Mouse (Mus musculus): ENCODE results near the gene Bhlha15.
A peak's percentile ranks its signal among the peaks of the same experiment; 100 is the strongest.

Bhlha15 gene

DNA sequence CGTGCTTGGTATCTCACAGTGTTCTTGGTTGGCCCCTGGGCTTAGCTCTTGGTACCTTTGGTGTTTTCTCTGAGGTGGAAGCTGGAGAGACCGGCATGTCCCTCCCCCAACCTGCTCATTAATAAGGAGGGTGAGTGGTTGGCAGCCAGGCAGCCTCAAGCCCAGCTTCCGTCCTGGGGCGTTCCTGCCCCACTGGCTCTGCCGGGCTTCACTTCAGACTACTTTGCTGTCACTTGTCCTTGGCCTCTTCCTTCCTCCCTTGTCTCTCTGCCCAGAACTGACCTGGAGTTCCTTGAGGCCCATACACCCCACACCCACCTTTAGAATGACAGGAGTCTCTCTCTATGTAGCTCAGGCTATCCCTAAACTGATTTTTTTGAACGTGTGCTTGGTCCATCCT lies 2.6 kb downstream of the Bhlha15 start:
- DNase-seq = no peak

DNA sequence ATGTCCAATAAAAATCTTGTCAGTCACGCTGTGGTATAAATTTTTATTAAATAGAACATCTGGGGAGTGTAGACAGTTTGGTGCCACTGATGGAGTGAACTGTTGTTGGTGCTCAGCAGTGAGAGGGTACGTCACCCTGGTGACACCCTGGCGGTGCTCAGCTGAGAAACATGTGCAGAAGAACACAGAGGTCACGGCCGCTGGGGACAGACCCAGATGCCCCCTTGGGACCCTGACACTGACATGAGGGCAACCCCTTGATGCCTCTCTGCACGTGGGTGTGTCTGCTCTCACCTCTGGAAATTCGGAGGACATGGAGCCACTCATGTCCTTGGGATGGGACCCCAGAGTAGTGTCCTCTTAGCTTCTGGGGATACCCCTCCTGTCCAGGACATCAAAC lies 4.3 kb downstream of the Bhlha15 start:
- no peak for DNase-seq

DNA sequence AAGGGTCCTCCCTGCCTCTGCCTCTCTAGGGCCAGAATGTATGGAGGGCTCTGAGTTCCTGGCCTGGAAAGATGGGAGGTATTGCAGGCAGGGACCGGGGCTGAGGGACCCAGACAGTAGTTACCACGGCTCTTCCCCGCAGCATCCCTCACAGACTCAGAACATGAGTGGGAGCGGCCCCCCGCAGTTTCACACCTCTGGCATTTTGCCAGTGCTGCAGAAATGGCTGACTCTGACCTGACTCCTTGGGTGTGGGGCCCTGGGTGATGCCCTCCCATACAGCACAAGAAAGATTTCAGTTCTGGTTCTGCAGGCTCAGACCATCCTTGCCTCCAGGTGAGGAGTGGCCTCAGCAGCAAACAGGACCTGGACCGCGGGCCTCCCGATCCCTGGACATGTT lies 5.5 kb downstream of the Bhlha15 start:
- no peak for DNase-seq

DNA sequence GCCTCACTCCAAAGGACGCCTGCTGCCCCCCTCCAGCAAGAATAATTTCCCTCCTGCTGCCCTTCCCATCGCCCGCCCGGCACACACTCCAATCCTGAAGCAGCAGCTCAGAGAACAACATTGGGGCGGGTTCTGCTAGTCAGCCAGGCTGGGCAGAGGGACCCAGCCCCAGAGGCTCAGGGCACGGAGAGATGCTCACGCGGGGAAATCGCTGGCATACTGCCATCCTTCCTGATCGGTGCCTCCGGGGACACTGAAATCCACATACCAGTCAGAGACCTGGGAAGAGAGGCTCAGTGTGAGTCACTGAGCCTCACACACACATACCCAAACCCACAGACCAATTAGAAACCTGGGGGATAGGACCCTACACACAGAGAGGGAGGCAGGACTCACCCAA lies 10.5 kb downstream of the Bhlha15 start:
- DNase-seq = no peak

DNA sequence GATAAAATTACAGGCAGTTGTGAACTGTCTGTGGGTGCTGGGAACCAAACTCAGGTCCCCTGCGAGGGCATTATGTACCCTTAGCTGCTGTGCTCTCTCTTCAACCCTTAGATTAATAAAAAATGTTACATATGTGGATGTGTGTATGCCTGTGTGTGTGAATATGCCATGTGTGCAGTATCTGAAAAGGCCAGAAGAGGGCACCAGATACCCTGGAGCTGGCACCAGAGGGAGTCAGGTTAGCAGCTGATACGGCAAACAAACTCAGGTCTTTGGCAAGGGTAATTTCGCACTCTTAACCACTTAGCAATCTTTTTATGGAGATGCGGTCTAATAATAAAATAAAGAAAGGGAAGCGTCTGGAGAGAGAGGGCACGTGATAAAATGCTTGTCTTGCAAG lies 12.3 kb downstream of the Bhlha15 start:
- DNase-seq = no peak

DNA sequence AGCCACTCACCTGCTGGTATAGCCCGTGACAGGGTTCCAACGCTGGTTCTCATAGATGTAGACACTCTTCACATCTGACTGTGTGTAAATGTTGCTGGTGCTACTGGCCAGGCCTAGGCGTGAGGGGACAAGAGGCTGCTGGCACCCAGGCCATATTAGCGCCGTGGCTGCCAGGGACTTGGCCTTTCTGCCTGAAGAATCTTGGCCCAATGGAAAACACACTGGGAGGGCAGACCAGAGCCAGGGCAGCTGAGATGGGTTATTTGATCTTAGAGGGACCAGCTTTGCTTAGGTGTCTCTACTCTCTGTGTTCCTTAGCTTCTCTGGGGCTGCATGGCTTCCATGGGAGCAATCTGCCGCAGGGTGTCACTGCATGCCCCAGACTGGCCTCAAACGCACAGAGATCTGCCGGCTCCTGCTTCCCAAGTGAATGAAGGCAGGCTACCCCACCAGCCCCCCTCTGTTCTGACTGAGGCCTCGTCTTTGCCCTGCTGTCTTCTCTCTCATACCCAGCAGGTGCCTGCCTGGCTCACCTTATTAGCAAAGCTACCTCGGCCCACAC lies 13.4 kb downstream of the Bhlha15 start:
- DNase-seq = no peak

DNA sequence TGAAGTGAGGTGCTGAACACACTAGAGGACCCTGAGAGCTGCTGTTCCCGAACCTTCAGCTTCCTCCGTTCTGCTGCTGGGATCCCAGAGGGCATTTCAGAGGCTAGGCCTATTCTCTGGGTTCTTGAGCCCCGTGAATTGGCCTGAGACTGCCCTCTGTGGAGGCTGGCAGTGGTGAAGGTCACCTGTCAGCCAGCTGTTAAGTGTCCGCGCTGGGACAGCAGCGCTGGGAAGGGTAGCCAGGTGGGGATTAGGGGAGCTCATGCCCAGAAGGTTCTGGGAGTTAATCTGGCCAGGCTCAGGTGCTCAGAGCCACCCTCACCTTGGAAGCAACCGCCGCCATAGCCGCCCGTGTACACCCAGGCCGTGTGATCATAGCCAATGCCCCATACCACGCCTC lies 14.2 kb downstream of the Bhlha15 start:
- no peak for DNase-seq

DNA sequence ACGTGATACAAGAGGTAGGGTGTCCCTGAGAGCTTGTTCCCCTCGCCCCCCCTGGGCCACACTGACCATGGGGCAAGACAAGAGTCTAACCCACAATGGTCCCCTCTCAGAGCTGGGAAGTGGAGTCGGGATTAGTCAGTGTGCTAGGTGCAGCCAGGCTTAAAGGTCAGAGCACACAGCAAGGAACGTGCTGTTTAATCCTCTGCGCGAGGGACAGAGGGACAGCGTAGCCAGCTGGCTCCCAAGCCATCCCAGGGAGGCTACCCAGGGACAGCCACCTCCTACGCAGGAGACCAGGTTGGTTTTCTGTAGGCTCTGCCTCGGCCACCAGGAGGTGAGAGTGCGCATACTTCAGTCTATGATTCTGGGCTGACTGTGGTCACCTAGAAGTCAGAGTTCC lies 14.8 kb downstream of the Bhlha15 start:
- peak; percentile 65 for DNase-seq

DNA sequence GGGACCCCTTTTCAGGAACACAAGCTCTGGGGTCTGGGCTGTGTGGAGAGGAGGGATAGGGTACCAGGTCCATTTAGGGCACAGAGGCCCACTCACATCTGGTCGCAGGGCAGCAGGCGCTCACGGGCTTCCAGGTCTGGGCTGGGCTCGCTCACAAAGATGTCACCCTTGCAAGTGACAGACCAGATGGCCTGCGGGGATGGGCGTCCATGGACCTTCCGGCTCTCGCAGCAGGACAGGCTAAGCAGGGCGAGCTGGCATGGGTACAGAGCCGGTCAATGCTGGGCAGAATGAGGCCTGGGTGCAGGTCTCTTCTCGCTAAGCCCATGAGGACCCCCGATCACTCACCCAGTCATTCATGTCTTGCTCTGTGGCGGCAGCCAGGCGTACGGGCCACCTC lies 16.0 kb downstream of the Bhlha15 start:
- DNase-seq = peak; percentile 71

DNA sequence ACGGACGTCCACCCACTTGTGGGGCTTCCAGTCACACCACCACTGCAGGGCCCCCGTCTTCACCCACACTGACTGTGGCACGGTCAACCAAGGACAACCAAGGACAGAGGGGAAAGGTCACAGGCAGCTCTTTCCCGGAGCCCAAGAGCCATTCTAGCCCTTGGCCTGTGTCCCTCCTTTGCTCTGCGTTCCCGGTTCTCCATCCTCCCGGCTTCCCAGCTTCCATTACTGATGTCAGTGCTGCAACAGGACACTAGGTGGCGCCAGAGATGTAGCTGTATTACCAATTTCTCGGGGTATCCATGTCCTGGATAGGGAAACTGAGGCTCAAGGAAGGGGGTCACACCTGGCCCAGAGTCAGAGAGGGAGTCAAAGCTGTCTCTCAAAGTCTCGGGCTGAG lies 17.4 kb downstream of the Bhlha15 start:
- no peak for DNase-seq

DNA sequence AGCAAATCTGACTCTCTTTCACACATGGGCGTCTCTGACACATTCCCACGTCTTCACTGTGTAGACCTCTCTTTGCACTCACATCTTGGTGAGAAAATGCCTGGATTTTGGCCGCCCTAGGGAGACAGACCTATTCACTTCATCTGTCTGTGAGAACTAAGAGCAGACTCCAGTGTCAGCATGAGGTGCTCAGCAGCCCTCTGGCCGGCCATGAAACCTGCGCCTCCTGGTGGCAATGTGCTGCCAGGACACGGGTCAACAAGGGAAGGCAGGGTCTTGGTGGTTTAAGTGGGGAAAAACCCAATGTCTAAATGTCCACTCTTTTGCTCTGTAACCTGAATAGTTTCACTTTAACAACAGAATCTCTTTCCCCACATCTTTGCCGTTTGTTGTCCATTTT lies 24.4 kb downstream of the Bhlha15 start:
- peak; percentile 64 for DNase-seq

DNA sequence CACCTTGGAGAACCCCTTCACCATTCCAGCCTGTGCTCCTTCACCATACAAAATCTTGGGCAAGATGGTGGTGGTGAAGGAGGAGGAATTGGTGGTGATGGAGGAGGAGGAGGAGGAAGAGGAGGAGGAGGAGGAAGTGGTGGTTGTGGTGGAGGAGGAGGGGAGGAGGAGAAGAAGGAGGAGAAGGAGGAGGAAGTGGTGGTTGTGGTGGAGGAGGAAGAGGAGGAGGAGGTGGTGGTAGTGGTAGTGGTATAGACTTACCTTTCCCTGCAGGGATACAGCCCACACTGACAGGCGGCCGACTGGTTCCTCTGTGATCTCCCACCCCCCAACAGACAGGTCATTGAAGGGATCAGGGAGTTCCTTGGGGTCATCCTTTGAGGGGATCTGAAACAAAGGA lies 25.9 kb downstream of the Bhlha15 start:
- peak; percentile 9 for DNase-seq

DNA sequence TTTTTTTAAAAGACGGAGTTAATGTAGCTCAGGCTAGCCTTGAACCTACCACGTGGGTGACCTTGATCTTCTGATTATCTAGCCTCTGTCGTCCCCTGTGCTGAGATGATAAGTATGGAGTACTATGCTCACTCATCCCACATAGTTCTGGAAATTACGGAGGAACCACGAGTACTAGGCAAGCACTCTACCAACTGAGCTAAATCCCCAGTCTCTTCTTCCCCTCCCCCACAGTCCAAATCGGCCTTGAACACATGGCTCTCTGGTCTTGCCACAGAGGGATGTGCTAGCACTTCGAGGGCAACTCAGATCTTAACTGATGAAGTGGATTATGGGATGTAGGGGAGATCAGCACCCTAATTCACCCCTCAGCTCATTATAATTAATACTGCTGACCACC lies 28.0 kb downstream of the Bhlha15 start:
- peak; percentile 20 for DNase-seq

DNA sequence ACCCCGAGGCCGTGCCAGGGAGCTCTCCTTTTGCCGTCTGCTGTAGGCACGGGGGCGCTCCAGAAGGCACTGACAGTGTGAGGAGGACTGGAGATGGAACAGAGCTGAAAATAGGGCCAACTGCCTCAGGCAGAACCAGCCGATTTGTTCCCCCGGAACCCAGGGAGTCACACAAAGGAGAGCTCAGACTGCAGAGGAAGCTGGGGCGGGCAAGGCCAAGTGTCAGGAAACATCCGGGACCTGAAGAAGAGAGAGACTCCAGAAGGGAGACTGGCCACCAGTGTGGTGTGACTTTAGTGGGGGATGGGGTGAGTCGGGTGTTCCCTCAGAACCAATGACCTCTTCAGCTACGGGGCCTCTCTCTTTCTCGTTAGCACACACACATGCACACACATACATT lies 29.2 kb downstream of the Bhlha15 start:
- peak; percentile 47 for DNase-seq

DNA sequence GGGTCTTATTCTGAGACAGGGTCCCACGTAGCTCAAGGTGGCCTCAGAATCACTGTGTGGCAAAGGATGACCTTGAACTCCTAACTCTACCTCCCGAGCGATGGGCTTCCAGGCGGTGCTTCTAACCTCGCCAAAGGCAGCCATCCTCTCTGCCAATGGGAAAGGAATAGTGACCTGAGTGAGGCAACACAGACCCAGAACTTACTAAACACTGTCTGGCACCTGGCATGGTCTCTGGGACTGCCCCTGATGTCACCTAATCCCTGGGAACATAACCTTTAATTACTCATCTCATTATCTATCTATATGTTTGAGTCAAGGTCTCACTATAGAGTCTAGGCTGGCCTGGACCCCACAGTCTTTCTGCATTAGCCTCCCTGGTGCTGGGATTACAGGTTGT lies 29.9 kb downstream of the Bhlha15 start:
- peak; percentile 25 for DNase-seq

DNA sequence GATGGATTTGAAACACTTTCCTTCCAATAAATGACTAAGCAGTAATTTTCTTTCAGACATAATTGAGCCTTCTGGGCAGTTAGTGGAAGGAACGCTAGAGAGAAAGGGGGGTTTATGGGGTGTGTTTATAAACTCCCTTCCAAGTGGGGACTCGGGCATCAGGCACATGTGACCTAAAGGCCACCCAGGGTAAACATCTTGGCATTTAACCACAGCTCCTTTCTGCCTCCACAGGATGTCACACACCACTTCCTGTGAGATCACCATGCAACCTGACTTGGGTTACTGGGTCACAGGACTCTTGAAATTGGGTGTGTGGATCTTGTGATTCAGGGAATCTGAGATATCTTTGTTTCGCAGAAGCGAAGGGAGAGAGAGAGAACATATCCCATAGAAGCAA lies 31.2 kb downstream of the Bhlha15 start:
- peak; percentile 40 for DNase-seq

DNA sequence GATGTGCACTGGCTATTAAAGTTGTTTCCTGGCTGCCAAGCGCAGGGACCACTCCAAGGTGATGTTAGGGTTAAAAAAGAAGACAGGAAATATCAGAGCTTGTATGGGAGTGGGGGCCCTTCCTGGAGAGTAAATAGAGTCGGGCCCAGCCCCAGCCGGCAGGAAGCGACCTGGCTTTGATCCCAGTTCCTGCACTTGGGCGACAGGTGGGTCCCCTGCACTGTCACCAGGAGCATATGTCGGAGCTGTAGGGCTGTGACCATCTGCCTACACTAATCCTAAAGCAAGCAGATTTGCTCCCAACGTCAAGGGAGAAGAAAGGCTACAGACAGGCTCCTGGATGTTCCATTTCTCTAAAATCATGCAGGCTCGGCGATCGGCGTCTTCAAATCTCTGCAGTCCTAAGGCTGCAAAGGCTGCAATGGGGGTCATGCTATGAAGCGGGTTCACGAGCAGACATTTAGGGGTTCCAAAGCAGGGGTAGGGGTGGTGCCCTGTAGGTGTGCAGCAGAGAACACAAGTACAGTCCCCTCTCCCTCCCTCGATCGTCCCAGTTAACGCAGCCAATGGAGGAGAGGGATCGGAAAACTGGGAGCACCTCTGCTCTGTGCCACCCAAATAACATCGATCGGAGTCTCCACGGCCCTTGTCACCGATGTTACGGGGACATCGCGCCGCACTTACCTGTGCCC lies 32.9 kb downstream of the Bhlha15 start:
- peak; percentile 92 for DNase-seq

DNA sequence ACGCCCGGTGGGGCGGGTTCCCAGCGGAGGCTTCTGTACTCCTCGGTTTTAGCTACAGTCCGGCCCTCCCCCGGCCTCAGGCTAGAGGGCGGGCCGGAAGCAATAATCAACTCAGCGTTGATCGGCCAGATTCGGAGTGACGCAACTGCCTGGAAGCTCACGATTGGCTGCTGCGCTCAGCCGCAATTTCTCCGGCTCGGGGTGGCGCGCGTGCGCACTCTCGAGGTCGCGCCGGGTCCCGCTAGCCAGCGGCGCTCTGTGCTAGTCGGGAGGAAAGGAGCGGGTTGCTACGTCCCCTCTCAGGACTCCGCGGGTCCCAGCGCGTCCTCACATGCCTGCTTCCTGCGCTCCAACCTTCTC lies 33.4 kb downstream of the Bhlha15 start, which contains the start of gene Tecpr1:
Gene Tecpr1, minus strand, starts transcription at position 113 of the 360 bp plus-strand sequence.
- DNase-seq = peak; percentile 96

DNA sequence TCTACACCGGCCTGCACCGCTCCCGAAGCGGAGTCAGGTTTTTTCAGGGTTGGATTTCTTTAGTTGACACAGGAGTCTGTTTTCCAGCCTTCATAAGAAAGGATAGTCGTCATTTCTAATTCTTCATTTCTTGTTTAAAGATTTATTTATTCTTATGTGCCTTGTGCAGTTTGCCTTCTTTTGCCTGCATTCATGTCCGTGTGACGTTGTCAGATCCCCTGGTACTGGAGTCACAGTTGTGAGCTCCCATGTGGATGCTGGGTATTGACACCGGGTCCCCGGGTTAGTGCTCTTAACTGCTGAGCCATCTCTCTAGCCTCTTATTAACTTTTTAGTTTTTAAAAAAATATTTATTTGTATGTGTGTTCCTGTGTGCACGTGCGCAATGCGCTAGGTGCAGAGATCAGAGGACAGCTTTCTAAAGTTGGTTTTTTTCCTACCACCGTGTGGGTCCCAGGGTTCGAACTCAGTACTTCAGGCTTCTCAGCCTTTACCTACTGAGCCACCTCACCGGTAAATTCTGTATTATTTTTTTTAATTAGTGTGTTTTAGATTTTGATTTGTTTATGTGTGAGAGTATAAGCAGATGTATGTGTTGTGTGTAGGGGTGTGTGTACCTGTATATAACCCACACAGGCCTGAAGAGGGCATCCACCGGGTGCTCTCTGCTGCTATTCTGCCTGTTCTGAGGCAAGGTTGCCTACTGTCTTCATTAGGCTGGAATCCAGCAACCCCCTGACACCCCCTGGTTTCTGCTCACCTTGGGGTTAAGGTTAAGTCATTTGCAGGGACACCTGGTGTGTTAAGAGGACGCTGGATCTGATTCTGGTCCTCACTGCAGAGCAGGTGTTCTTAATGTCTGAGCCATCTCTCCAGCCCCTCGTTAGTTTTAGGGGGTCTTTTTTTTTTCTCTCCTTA lies 34.1 kb downstream of the Bhlha15 start:
- peak; percentile 55 for DNase-seq

DNA sequence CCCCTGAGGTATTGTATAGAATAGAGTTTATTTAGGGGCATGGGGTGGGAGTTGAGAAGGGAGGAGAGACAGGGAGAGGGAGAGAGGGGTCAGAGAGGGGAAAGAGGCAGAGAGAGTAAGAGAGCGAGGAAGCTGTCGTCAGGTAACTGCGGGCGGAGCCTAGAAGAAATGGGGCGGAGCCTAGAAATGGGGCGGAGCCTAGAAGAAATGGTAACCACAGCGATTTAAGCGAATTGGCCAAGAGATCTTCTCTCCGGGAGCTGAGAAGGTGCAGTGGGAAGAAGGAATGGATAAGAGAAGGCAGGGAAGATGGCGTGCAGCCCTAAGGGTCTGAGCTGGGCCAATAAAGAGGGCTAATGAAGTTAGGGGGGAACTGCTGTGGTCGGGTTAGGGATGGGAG lies 36.1 kb downstream of the Bhlha15 start:
- no peak for DNase-seq

DNA sequence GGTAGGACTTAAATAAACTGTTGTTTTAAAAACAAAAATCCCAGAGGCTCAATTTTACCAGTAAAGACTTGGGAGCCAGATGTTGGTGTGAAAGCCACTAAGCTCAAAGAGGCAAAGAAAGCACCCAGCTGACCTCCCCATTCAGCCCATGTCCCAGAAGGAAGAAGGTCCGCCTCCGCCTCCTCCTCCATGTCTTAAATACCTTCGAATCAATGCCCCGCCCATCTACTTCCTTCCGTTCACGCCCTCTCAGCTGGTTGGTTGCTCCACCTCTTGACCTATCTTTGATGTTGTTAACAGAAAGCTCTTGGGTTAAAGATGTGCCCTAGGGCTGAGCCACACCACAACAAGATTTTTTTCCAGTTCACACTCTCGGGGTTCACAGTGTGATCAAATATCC lies 40.1 kb downstream of the Bhlha15 start:
- no peak for DNase-seq

DNA sequence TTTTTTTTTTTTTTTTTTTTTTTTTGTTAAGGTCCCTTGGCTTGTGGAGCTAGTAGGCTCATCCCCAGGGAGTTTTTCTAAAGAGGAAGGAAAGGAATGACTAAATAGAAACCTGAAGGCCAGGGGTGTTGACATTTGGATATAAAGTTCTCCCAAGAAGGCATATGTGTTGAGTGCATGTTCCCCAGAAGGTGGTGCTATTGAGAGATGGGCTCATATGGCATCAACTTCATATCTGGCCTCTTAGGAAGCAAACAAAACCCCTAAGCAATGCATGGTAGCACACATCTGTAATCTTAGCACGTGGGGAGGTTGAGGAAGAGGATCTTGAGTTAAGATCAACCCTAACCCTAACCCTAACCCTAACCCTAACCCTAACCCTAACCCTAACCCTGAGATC lies 41.3 kb downstream of the Bhlha15 start:
- DNase-seq = no peak

DNA sequence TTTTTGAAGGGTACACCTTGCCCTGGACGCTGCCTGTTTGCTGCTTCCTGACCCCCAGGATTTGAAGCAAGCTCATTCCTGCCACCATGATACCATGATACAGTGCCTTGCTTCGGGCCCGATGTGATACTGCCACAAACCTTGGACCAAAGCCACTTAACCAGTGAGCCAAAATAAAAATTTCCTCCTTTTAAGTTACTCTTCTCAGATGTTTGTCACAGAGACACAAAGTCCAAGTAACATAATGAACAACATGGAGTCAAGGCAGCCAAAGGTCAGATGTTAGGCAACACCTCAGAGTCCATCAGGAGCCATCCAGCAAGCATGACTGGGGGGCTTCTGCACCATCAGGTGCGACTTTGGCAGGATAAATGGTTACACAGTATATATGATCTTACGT lies 42.4 kb downstream of the Bhlha15 start:
- no peak for DNase-seq

DNA sequence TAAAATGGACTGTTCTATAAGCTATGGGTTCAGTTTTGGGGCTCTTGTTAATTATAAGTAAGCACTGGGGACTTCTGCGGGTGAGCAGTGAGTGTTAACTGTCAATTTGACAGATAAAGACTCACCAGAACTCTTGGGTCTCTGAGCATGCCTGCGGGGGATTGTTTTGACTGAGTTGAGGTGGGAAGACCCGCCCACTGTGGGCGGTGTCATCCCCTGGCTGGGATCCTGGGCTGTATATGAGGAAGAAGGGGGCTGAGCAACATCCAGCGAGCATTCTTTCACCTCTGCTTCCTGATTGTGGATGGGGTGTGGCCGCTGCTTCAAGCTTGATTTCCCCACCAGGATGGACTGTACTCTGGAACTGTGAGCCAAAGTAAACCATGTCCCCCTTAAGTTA lies 44.1 kb downstream of the Bhlha15 start:
- no peak for DNase-seq
